Mouse (Mus musculus): ENCODE data around the gene Katnb1.

GRCm38 (mm10) chr8:95079305-95079704, 1.7 kb upstream of the Katnb1 start:
- TF ChIP-seq CTCF (IDR thresholded peaks at IDR 0.05; ENCODE audit: extremely low read depth, insufficient read length, insufficient replicate concordance, low read depth, low read length) (no peak), POLR2A (IDR thresholded peaks at IDR 0.05; ENCODE audit: low read depth, low read length) (no peak)

Measured in small intestine, adult 2 months (tissue).